In the genomic region with DNA sequence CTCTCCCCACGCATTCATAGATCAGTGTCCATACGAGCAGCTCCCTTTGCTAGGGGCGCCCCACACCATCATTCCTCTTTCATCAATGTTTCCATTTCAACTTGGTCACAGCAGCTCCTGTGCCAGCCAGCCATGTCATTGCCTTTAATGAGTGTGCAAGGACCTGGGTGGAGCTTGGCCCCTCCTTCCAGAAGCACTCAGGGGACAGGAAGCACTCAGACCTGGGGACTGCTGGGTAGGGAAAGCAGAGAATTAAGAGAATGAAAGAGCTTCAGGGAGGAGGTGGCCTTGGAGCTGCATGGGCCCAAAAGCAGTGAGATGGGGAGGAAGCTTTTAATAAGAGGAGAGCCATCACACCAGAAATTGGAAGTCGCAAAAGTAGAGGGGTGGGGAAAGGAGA, we compare ENCODE assay signal across 29 mouse cellular contexts. TPM values are rescaled to one million over a fixed set of nuclear protein-coding genes. Genes with fewer than 3 reads are reported as not detected.
A peak's percentile ranks its signal among the peaks of the same experiment; 100 is the strongest.
DNase-seq lines count a peak whose midpoint lies in the region; ATAC-seq lines count a peak whose summit lies in the region.
"Had no signal": no experiment of that assay in that cellular context is flagged by ENCODE, and none has a peak within 500 bp of the region (broad histone marks: within the 10 kb centered on the region; RNA-seq: fewer than 3 reads in every experiment).

No protein-coding gene starts in this region.

- peak; percentile 84 for DNase-seq in heart, adult 11 months
- no peak for DNase-seq in heart, adult 8-10 months (ENCODE audit: low spot score)
- DNase-seq in lung, postnatal 14 days = no peak
- DNase-seq in lung, postnatal 36 days = peak; percentile 52
- DNase-seq in urinary bladder, postnatal 10 days (ENCODE audit: low spot score) = no peak
- DNase-seq: adrenal gland, adult 8-10 months; adrenal gland, postnatal 25 days; cerebellum, adult 18-20 months; cerebellum, adult 9-10 months; cerebellum, postnatal 14 days; gastrocnemius, postnatal 10 days; gastrocnemius, postnatal 36 days; heart, postnatal 10 days; heart, postnatal 36 days had no signal

- H3K4me1 ChIP-seq in lung, embryonic 16.5 days (replicated peaks; ENCODE audit: control insufficient read depth, insufficient read depth, low read length) = no peaks in the 10 kb centered on the region
- peaks cover 56% of the 10 kb centered on the region for H3K4me1 ChIP-seq in megakaryocyte, embryonic 14.5 days
- H3K4me1 ChIP-seq: heart, embryonic 12.5 days; heart, embryonic 15.5 days; hindbrain, embryonic 15.5 days had no signal

- no peak overlapping the region for H3K4me3 ChIP-seq in lung, embryonic 16.5 days (ENCODE audit: low read length)
- peak overlapping the region; percentile 8 for H3K4me3 ChIP-seq in megakaryocyte, embryonic 14.5 days (replicated peaks)
- H3K4me3 ChIP-seq: forebrain, embryonic 15.5 days; heart, embryonic 12.5 days; heart, embryonic 15.5 days; hindbrain, embryonic 12.5 days; hindbrain, embryonic 15.5 days had no signal

- H3K27me3 ChIP-seq in lung, embryonic 16.5 days (ENCODE audit: control insufficient read depth, insufficient read depth, low read depth, low read length) = no peaks in the 10 kb centered on the region
- peaks cover 20% of the 10 kb centered on the region for H3K27me3 ChIP-seq in megakaryocyte, embryonic 14.5 days (replicated peaks)
- H3K27me3 ChIP-seq: forebrain, embryonic 15.5 days; hindbrain, embryonic 12.5 days; hindbrain, embryonic 15.5 days had no signal

- no peaks in the 10 kb centered on the region for H3K9me3 ChIP-seq in lung, embryonic 16.5 days (ENCODE audit: control insufficient read depth, low read length)
- H3K9me3 ChIP-seq in megakaryocyte, embryonic 14.5 days = no peaks in the 10 kb centered on the region
- H3K9me3 ChIP-seq: forebrain, embryonic 15.5 days; heart, embryonic 12.5 days; heart, embryonic 15.5 days; hindbrain, embryonic 12.5 days; hindbrain, embryonic 15.5 days had no signal

- H3K9ac ChIP-seq in lung, embryonic 16.5 days (ENCODE audit: low read length) = no peak overlapping the region
- H3K9ac ChIP-seq: forebrain, embryonic 15.5 days; heart, embryonic 12.5 days; heart, embryonic 15.5 days; hindbrain, embryonic 12.5 days; hindbrain, embryonic 15.5 days had no signal

- peak; percentile 56; the same call in 1 of the 2 replicates for ATAC-seq in lung, embryonic 16.5 days (ENCODE audit: low read depth)
- no peak for ATAC-seq in megakaryocyte, adult 5-6 weeks (ENCODE audit: poor library complexity, severe bottlenecking)
- ATAC-seq: activated CD4-positive, CD25-positive, alpha-beta regulatory T cell, adult 4 months; forebrain, embryonic 15.5 days had no signal

- no peaks in the 10 kb centered on the region for H3K36me3 ChIP-seq in lung, embryonic 16.5 days (ENCODE audit: control insufficient read depth, insufficient read depth, low read length)
- H3K36me3 ChIP-seq in megakaryocyte, embryonic 14.5 days (replicated peaks; ENCODE audit: low read length) = no peaks in the 10 kb centered on the region
- H3K36me3 ChIP-seq: forebrain, embryonic 15.5 days; heart, embryonic 12.5 days; heart, embryonic 15.5 days; hindbrain, embryonic 12.5 days; hindbrain, embryonic 15.5 days had no signal

- no peak overlapping the region for H3K27ac ChIP-seq in lung, embryonic 16.5 days (ENCODE audit: low read length)
- H3K27ac ChIP-seq: forebrain, embryonic 15.5 days; heart, embryonic 15.5 days; hindbrain, embryonic 12.5 days; hindbrain, embryonic 15.5 days had no signal

- H3K4me2 ChIP-seq in lung, embryonic 16.5 days (ENCODE audit: low read depth, low read length) = no peak overlapping the region
- H3K4me2 ChIP-seq: forebrain, embryonic 15.5 days; heart, embryonic 12.5 days; heart, embryonic 15.5 days; hindbrain, embryonic 12.5 days; hindbrain, embryonic 15.5 days had no signal

- WGBS in lung, embryonic 16.5 days = 82% methylated on average over 4 of the region's 4 CpGs

RNA-seq across cellular contexts. Expression of a gene that starts 5.9 kb away (rescaled TPM):
- not detected for total RNA-seq in heart, adult 8-10 months (2022)
- polyA plus RNA-seq in lung, embryonic 16.5 days (2015; fragmentation: Nextera tagmentation; extraction: Ambion mirVana) = 0.10 TPM in 1 of 2 replicates, not detected in the other
- not detected in 2 replicates for polyA plus RNA-seq in megakaryocyte, embryonic 14.5 days (2012; ENCODE audit: insufficient read depth, low replicate concordance)
- not detected in 2 replicates for total RNA-seq in megakaryocyte, adult 5-6 weeks (2015)
- total RNA-seq in megakaryocyte, adult 5-6 weeks (2017) = not detected in 2 replicates
- total RNA-seq: adrenal gland, adult 8-10 months; adrenal gland, postnatal 25 days; ES-E14; gastrocnemius, adult 18-20 months; gastrocnemius, postnatal 10 days; gastrocnemius, postnatal 36 days; granulocyte monocyte progenitor cell, adult 5-6 weeks; heart, postnatal 10 days; heart, postnatal 36 days had no signal
- polyA plus RNA-seq: activated CD4-positive, CD25-positive, alpha-beta regulatory T cell, adult 4 months; embryonic facial prominence, embryonic 11.5 days; embryonic facial prominence, embryonic 14.5 days; forebrain, embryonic 11.5 days; forebrain, embryonic 15.5 days; heart, embryonic 12.5 days; heart, embryonic 15.5 days; hindbrain, embryonic 12.5 days; hindbrain, embryonic 15.5 days had no signal

RNA-seq across cellular contexts. Expression of a gene that starts 45.7 kb away (rescaled TPM):
- total RNA-seq in heart, adult 8-10 months (2022) = 100 to 1,000 TPM; 336 to 404 (median 350) TPM
- 70.5 and 84.9 TPM in 2 replicates for polyA plus RNA-seq in lung, embryonic 16.5 days (2015; fragmentation: Nextera tagmentation; extraction: Ambion mirVana)
- 2.1 and 4.6 TPM in 2 replicates for polyA plus RNA-seq in megakaryocyte, embryonic 14.5 days (2012; ENCODE audit: insufficient read depth, low replicate concordance)
- 3.6 and 7.2 TPM in 2 replicates for total RNA-seq in megakaryocyte, adult 5-6 weeks (2015)
- total RNA-seq in megakaryocyte, adult 5-6 weeks (2017) = 5.4 and 14.4 TPM in 2 replicates

Comparison
In these comparisons a context has a peak if more than half of its experiments do, and no peak if none do; other contexts are left out.
1. DNase-seq: peak in heart, adult 11 months (single experiment) and lung, postnatal 36 days (single experiment); none in heart, adult 8-10 months (single experiment), lung, postnatal 14 days (single experiment) and urinary bladder, postnatal 10 days (single experiment).
2. RNA of a gene that starts 45.7 kb away (total RNA-seq): 336 to 404 TPM in heart, adult 8-10 months; 3.6 to 14.4 TPM in megakaryocyte, adult 5-6 weeks; every median in the first group is over 10 times any median in the second.